Mouse (Mus musculus) embryonic fibroblast, embryonic 13.5 days (primary cell): ENCODE results near the gene Abhd12.

ENCODE experiments used
- CTCF ChIP-seq: IDR thresholded peaks from 2 replicates; pipeline ENCODE4 v1.5.1; 2011; ENCODE audit warnings: mild to moderate bottlenecking, control low read depth, low read length, moderate library complexity, borderline replicate concordance; ENCODE audit not compliant: insufficient read depth
- POLR2A ChIP-seq: IDR thresholded peaks from 2 replicates; pipeline ENCODE4 v1.6.1; 2011; ENCODE audit warnings: low read depth, mild to moderate bottlenecking, control low read depth, low read length, moderate library complexity

GRCm38 (mm10) chr2:150844798-150845197, 59.7 kb downstream of the Abhd12 start:
- TF ChIP-seq CTCF (no peak), POLR2A (no peak)
